Mouse (Mus musculus) midbrain, embryonic 11.5 days (tissue): ENCODE data around the gene Fam120a. TPM values are rescaled to one million over a fixed set of nuclear protein-coding genes. Genes with fewer than 3 reads are reported as not detected.

ENCODE experiments used
- ATAC-seq: fragments of 200-750 bp; cut with Nextera tagmentation; 2 replicates; pipeline ENCODE4 v1.8.0; 2017; ENCODE audit warnings: moderate TSS enrichment, moderate library complexity; ENCODE audit not compliant: low FRiP score
- DNase-seq: peaks from one replicate; pipeline ENCODE4 v3.0.0; 2015; ENCODE audit warnings: low spot score; ENCODE audit errors: missing footprints
- H3K27ac ChIP-seq: fragments of 300-500 bp; sonication (generic); 2 replicates; pipeline ENCODE4 v1.5.1; 2014; ENCODE audit warnings: low read depth, low read length
- H3K27me3 ChIP-seq: fragments of 300-500 bp; sonication (generic); 2 replicates; pipeline ENCODE4 v1.6.1; 2014; ENCODE audit warnings: mild to moderate bottlenecking, low read length, moderate library complexity, mixed read lengths; ENCODE audit not compliant: control insufficient read depth, insufficient read depth
- H3K36me3 ChIP-seq: fragments of 300-500 bp; sonication (generic); 2 replicates; pipeline ENCODE4 v1.6.1; 2014; ENCODE audit warnings: mild to moderate bottlenecking, low read length, moderate library complexity, mixed read lengths; ENCODE audit not compliant: control insufficient read depth, insufficient read depth
- H3K4me1 ChIP-seq: fragments of 300-500 bp; sonication (generic); 2 replicates; pipeline ENCODE4 v1.6.1; 2014; ENCODE audit warnings: low read length; ENCODE audit not compliant: control insufficient read depth, insufficient read depth
- H3K4me2 ChIP-seq: fragments of 300-500 bp; sonication (generic); 2 replicates; pipeline ENCODE4 v1.6.1; 2014; ENCODE audit warnings: mild to moderate bottlenecking, moderate library complexity
- H3K4me3 ChIP-seq: fragments of 300-500 bp; sonication (generic); 2 replicates; pipeline ENCODE4 v1.5.1; 2014; ENCODE audit warnings: low read depth, low read length
- H3K9ac ChIP-seq: fragments of 300-500 bp; sonication (generic); 2 replicates; pipeline ENCODE4 v1.6.1; 2014; ENCODE audit warnings: low read length
- H3K9me3 ChIP-seq: fragments of 300-500 bp; sonication (generic); 2 replicates; pipeline ENCODE4 v1.6.1; 2016; ENCODE audit warnings: low read length; ENCODE audit not compliant: control insufficient read depth
- WGBS: fragments of 180-500 bp; shearing (Covaris S2); extraction: QIAGEN DNeasy Blood & Tissue Kit; methylation state at CpG from one replicate; pipeline ENCODE4 v1.1.7; 2014; 5-methylcytosine and 5-hydroxymethylcytosine counted together
- polyA plus RNA-seq: library from polyadenylated mRNA; unstranded; fragments of >200 nt; fragmentation: Nextera tagmentation; extraction: Ambion mirVana; gene quantifications from 2 replicates; pipeline ENCODE4 v1.2.1, GENCODE M21; 2014

Fam120a gene
- polyA plus RNA-seq, 1 experiment from 2014 or later = 17.1 TPM

DNA sequence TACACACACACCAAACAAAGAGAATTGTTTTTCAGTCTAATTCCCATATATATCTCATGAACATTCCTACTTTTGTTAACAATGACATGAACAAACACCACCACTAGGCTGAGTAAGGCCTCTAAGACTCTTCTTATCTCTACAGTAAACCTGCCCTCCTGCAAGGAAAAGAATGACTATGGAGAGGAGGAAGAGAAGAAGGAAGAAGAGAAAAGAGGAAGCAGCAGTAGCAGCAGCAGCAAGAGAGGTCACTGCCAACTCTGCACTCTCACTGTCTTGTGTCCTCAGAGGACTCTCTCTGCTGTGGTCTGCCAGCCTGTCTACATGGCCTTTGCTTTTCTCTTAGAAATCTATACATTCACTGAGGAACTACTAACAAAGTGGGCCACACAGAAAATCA lies 36.1 kb downstream of the Fam120a start:
- no peak for ATAC-seq
- Histone ChIP-seq H3K4me3 (no peak overlapping the region), H3K36me3 (no peaks in the 10 kb centered on the region; the same call in 1 of the 2 replicates), H3K27me3 (no peaks in the 10 kb centered on the region), H3K9ac (no peak overlapping the region), H3K27ac (no peak overlapping the region), H3K4me2 (no peak overlapping the region), H3K9me3 (no peaks in the 10 kb centered on the region), H3K4me1 (no peaks in the 10 kb centered on the region)
- no peak for DNase-seq

GRCm38 (mm10) chr13:48931232-48931631 lies 36.6 kb downstream of the Fam120a start:
- Histone ChIP-seq H3K4me3 (no peak overlapping the region), H3K27ac (no peak overlapping the region), H3K27me3 (no peaks in the 10 kb centered on the region), H3K9ac (no peak overlapping the region), H3K9me3 (no peaks in the 10 kb centered on the region), H3K36me3 (no peaks in the 10 kb centered on the region; the same call in 1 of the 2 replicates), H3K4me1 (no peaks in the 10 kb centered on the region), H3K4me2 (no peak overlapping the region)
- DNase-seq (no peak), ATAC-seq (no peak)
- 87% methylated on average over 5 of the region's 5 CpGs for WGBS

- Histone ChIP-seq H3K9me3 (no peaks in the 10 kb centered on the region), H3K36me3 (no peaks in the 10 kb centered on the region; the same call in 1 of the 2 replicates), H3K4me3 (no peak overlapping the region), H3K4me2 (no peak overlapping the region), H3K4me1 (no peaks in the 10 kb centered on the region), H3K27me3 (no peaks in the 10 kb centered on the region), H3K9ac (no peak overlapping the region), H3K27ac (no peak overlapping the region)
- 98% methylated on average over 3 of the region's 3 CpGs for whole genome bisulfite sequencing
- DNase-seq = no peak
- no peak for ATAC-seq
Observed at GRCm38 (mm10) chr13:48929535-48930110, 38.2 kb downstream of the Fam120a start.

- 93% methylated on average over 2 of the region's 2 CpGs for WGBS
- Histone ChIP-seq H3K4me1 (no peaks in the 10 kb centered on the region), H3K9me3 (no peaks in the 10 kb centered on the region), H3K36me3 (no peaks in the 10 kb centered on the region; the same call in 1 of the 2 replicates), H3K27me3 (no peaks in the 10 kb centered on the region), H3K4me2 (no peak overlapping the region), H3K4me3 (no peak overlapping the region), H3K27ac (no peak overlapping the region), H3K9ac (no peak overlapping the region)
- ATAC-seq = no peak
- no peak for DNase-seq
Observed at GRCm38 (mm10) chr13:48927609-48928008, 40.2 kb downstream of the Fam120a start.

GRCm38 (mm10) chr13:48922712-48923111 lies 45.1 kb downstream of the Fam120a start:
- H3K36me3 ChIP-seq = peaks cover 10% of the 10 kb centered on the region
- no peak overlapping the region for H3K27ac ChIP-seq
- no peak overlapping the region for H3K9ac ChIP-seq
- no peaks in the 10 kb centered on the region for H3K4me1 ChIP-seq
- no peak for ATAC-seq
- DNase-seq = no peak
- WGBS = 91% methylated on average over 2 of the region's 2 CpGs
- H3K27me3 ChIP-seq = no peaks in the 10 kb centered on the region
- H3K9me3 ChIP-seq = no peaks in the 10 kb centered on the region
- no peak overlapping the region for H3K4me3 ChIP-seq
- no peak overlapping the region for H3K4me2 ChIP-seq

DNA sequence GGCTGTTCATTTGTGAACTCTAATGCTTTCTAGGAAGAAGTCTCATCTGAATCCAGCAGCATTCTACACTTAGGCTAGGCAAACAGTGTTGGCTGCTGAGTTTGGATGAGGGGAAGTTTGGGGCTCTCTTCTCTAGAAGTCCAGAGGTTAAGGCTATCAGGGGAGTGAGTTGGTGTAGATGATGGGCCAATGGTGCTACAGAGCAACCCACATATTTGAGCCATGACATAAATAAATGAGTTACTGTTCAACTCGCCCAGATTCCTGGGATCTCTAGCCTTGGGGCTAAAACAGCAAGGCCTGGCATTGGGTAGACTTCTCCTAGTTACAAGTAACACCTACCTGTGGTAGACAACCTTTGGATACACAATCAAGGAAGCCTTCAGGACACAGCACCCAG lies 46.6 kb downstream of the Fam120a start:
- ATAC-seq (no peak), DNase-seq (no peak)
- Histone ChIP-seq H3K27ac (no peak overlapping the region), H3K36me3 (peaks cover 10% of the 10 kb centered on the region), H3K27me3 (no peaks in the 10 kb centered on the region), H3K4me3 (no peak overlapping the region), H3K4me1 (no peaks in the 10 kb centered on the region), H3K9me3 (no peaks in the 10 kb centered on the region), H3K4me2 (no peak overlapping the region), H3K9ac (no peak overlapping the region)
- 85% methylated on average over 1 of the region's 1 CpGs for WGBS

DNA sequence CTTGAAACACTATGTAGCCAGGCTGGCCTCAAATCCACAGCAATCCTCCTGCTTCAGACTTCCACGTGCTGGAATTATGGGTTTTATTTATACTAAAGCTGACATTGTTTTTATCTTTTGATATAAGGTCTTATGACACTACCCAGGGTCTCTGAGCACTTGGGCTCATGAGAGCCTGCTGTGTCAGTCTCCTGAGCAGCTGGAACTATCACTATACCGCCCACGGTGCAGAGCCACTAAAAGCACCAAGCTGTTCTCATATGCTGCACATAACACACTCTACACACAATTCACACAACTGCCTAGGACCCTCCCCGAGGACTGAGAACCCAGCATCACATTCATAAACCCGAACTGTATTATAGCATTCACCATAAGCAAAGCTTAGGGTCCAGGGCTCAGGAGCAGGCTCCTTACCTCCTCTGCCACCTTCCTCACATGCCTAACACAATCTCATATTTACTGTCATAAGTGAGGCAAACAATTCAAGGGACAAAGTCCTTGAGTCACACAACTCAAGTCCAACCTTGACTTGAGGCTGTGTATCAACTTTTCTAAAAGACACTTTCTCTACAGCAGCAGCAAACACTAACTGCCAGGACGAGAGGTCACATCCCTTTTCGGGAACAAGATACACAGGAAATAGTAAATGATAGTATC lies 47.9 kb downstream of the Fam120a start:
- H3K27ac ChIP-seq = no peak overlapping the region
- no peak overlapping the region for H3K9ac ChIP-seq
- no peak overlapping the region for H3K4me3 ChIP-seq
- peaks cover 10% of the 10 kb centered on the region for H3K36me3 ChIP-seq
- H3K27me3 ChIP-seq = no peaks in the 10 kb centered on the region
- WGBS = 94% methylated on average over 7 of the region's 7 CpGs
- ATAC-seq (no peak), DNase-seq (no peak)
- no peaks in the 10 kb centered on the region for H3K4me1 ChIP-seq
- no peaks in the 10 kb centered on the region for H3K9me3 ChIP-seq
- H3K4me2 ChIP-seq = no peak overlapping the region

DNA sequence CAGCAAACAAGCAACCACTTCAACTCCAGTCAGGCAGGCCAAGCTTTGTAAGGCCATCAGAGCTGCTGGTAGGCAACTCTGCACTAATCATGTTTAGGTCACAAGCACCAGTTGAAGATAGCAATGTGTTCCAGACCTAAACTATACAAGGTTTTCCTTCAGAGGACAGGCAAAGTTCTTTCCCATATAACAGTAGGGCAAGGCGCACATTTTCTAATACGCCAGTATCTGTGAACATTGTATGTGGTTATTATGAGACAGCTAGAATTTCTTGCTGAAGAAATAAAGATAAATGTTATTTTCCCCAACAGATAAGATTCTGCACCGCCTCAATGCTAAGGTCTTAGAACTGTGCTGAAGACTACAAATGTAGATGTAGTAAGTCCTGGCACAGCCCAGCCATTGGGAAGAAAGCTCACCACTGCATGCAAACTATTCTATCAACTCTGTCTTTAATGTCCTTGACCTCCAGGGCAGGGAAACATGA lies 50.7 kb downstream of the Fam120a start:
- 96% methylated on average over 3 of the region's 3 CpGs for whole genome bisulfite sequencing
- Histone ChIP-seq H3K27me3 (no peaks in the 10 kb centered on the region), H3K27ac (no peak overlapping the region), H3K36me3 (peaks cover 10% of the 10 kb centered on the region), H3K9ac (no peak overlapping the region), H3K4me2 (no peak overlapping the region), H3K9me3 (no peaks in the 10 kb centered on the region), H3K4me1 (no peaks in the 10 kb centered on the region), H3K4me3 (no peak overlapping the region)
- ATAC-seq (no peak), DNase-seq (no peak)

DNA sequence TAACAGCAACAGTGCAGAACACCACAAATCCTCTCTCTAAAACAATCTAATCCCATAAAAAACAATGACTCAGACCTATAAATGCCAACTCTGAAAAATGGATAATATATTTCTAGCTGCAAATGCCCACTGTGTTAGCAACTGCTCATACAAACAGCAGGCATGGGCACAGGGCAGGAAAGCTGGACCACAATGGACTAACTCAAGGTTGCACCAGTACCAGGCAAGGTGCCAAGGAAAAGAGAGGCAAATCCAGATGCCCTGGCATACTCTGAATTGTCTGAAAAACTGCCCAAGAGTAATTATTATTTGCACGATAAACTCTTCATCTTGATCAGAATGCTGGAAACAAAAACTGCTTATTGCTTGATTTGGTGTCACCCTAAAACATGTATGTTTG lies 54.1 kb downstream of the Fam120a start:
- no peak overlapping the region for H3K27ac ChIP-seq
- H3K4me3 ChIP-seq = no peak overlapping the region
- H3K36me3 ChIP-seq = peaks cover 7% of the 10 kb centered on the region; the same call in 1 of the 2 replicates
- DNase-seq = no peak
- no peaks in the 10 kb centered on the region for H3K27me3 ChIP-seq
- 98% methylated on average over 1 of the region's 1 CpGs for WGBS
- H3K4me2 ChIP-seq = no peak overlapping the region
- H3K4me1 ChIP-seq = no peaks in the 10 kb centered on the region
- H3K9me3 ChIP-seq = no peaks in the 10 kb centered on the region
- ATAC-seq = no peak
- no peak overlapping the region for H3K9ac ChIP-seq
